Mouse (Mus musculus): ENCODE data around the gene Bsx. TPM values are rescaled to one million over a fixed set of nuclear protein-coding genes. Genes with fewer than 3 reads are reported as not detected.

Bsx gene
- polyA plus RNA-seq (2014; fragmentation: Illumina TruSeq; extraction: RNeasy Lipid Tissue Mini Kit (QIAGEN cat#74804); ENCODE audit: low replicate concordance), result not detected

DNA sequence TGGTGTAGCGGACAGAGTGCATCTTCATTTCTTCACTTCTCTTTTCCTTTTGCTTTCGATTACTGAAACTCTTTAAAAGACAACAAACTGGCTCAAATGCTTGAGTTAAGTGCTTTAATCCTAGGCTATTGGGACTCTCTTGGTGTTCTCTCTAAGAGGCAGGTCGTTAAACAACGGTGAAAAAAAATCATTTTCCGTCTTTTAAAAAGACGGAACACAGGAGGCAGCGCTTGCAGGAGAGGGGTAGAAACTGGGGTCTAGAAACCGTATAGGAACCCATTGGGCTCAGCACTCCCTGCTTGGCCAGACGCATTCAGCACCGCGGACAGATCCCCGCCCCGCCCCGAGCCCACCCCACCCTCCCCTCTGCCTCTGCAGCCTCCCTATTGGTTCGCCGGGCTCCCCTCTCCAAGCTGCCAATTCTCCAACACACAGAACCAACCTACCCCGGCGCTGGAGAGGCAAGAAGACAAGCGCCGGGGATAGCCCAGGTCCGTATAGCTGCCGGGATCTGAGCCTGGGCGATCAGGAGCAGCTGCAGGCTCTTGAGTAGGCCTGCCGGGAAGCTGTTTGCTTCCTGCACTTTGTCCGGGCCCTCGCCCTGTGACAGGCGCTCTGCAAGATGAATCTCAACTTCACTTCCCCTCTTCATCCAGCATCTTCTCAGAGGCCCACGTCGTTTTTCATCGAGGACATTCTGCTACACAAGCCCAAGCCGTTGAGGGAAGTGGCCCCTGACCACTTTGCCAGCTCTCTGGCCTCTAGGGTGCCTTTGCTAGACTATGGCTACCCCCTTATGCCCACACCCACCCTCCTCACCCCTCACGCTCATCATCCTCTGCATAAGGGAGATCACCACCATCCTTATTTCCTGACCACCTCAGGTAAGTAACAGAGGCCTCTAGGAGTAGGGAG is at the start of gene Bsx:
Bsx (plus strand) TSS at position 572 of the 915 bp plus-strand sequence.

Other genes starting within 250 kb of the Bsx start
- gene Gm21915, start 203.5 kb upstream of the Bsx start, polyA plus RNA-seq (2014; fragmentation: Illumina TruSeq; extraction: RNeasy Lipid Tissue Mini Kit (QIAGEN cat#74804); ENCODE audit: low replicate concordance), result not detected
- gene Clmp, start 188.2 kb upstream of the Bsx start, polyA plus RNA-seq (2014; fragmentation: Illumina TruSeq; extraction: RNeasy Lipid Tissue Mini Kit (QIAGEN cat#74804); ENCODE audit: low replicate concordance), result 30.1 TPM
- 904 TPM for gene Hspa8, start 73.1 kb upstream of the Bsx start, polyA plus RNA-seq (2014; fragmentation: Illumina TruSeq; extraction: RNeasy Lipid Tissue Mini Kit (QIAGEN cat#74804); ENCODE audit: low replicate concordance)
- not detected for gene Jhy, start 90.0 kb downstream of the Bsx start, polyA plus RNA-seq (2014; fragmentation: Illumina TruSeq; extraction: RNeasy Lipid Tissue Mini Kit (QIAGEN cat#74804); ENCODE audit: low replicate concordance)
- gene Crtam, start 130.5 kb downstream of the Bsx start, polyA plus RNA-seq (2014; fragmentation: Illumina TruSeq; extraction: RNeasy Lipid Tissue Mini Kit (QIAGEN cat#74804); ENCODE audit: low replicate concordance), result 0.52 TPM